Mouse (Mus musculus): ENCODE results near the gene Amh. TPM values are rescaled to one million over a fixed set of nuclear protein-coding genes. Genes with fewer than 3 reads are reported as not detected.
A peak's percentile ranks its signal among the peaks of the same experiment; 100 is the strongest.

Gene Amh
- polyA plus RNA-seq, 1 experiment from 2014 or later, result not detected

DNA sequence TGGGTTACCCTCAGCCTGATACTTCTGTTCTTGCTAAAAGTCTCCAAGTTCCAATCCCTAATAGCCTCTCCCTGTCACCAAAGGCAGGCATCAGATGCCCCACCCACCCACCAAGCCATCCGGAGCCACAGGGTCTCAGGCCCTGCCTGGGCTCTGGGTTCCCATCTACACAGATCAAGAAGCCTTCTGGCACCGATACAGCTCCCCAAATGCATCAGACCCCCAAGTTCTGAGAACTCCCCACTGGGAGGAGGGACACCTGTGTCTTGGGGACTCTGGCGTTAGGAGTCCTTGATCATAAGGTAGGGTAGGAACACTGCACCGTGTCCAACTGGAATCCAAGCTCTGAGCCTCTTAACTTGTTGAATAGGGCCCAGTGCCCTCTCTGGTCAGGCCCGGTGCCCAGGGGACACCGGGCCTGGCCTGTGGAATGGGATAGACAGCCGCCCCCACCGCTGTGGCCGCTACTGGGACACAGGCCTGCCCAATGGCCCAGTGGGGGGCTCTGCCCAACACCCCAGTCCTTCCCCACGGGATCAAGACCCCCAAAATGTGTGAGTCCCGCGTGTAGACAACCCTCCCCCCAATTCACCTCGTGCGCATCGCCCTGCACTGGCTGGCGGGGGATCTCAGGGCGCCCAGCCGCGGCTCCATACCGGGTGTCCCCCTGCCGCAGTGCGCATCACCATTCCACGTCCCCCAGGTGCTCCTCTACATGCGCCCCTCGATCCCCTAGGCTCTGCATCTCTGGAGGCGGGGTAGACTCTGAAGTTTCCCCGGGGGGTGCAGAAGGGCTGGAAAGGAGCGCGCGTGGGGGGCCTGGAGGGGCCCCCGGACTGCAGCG, 38.3 kb downstream of the Amh start:
- no peaks in the 10 kb centered on the region for H3K36me3 ChIP-seq
- no peak for DNase-seq (ENCODE audit: low spot score)
- peak overlapping the region; percentile 62 for H3K4me3 ChIP-seq
- H3K27me3 ChIP-seq (ENCODE audit: low read depth, poor library complexity, severe bottlenecking), result peaks cover 73% of the 10 kb centered on the region
- no peaks in the 10 kb centered on the region for H3K9me3 ChIP-seq (replicated peaks)
- H3K4me1 ChIP-seq, result peaks cover 22% of the 10 kb centered on the region
- peak overlapping the region; percentile 66 for H3K27ac ChIP-seq
- WGBS, result 12% methylated on average over 32 of the region's 32 CpGs

DNA sequence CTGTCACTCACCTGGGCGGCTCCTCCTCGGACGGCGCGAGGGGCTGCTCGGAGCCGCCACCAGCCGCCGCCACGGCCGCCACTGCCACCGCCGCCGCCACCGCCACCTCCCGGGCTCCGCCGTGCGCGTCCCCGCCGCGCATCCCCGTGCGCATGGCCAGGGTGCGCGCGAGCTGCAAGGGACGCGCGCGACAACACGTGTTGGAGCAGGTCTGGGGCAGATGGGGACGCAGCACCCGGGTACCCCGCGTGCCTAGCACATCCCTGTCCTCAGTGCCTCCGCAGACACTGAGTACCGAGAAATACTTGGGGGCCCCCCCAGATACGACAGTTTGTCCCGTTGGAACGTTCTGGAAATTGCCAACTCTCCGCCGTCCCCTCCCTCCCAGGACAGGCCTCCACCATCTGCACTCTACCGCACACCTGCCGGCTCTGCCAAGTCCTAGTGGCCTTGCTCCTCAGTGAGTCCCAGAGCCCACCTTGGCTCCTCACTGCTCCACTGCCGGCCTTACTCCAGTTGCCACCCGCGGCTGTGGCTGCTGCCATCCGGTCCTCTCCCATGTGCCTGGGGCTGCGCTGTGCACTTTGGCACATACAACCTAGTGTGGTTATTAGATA, 39.0 kb downstream of the Amh start, which contains the start of gene Lingo3:
TSS of gene Lingo3 (minus strand) at position 109 of the 617 bp plus-strand sequence.
- 5% methylated on average over 51 of the region's 51 CpGs for WGBS
- Histone ChIP-seq H3K27ac (peak within 1 kb of the TSS; percentile 66), H3K36me3 (no peaks in the 10 kb centered on the region), H3K27me3 (ENCODE audit: low read depth, poor library complexity, severe bottlenecking) (peaks cover 68% of the 10 kb centered on the region), H3K4me1 (peaks cover 27% of the 10 kb centered on the region), H3K4me3 (peak within 1 kb of the TSS; percentile 62), H3K9me3 (replicated peaks) (no peaks in the 10 kb centered on the region)
- DNase-seq (ENCODE audit: low spot score), result peak; percentile 52

DNA sequence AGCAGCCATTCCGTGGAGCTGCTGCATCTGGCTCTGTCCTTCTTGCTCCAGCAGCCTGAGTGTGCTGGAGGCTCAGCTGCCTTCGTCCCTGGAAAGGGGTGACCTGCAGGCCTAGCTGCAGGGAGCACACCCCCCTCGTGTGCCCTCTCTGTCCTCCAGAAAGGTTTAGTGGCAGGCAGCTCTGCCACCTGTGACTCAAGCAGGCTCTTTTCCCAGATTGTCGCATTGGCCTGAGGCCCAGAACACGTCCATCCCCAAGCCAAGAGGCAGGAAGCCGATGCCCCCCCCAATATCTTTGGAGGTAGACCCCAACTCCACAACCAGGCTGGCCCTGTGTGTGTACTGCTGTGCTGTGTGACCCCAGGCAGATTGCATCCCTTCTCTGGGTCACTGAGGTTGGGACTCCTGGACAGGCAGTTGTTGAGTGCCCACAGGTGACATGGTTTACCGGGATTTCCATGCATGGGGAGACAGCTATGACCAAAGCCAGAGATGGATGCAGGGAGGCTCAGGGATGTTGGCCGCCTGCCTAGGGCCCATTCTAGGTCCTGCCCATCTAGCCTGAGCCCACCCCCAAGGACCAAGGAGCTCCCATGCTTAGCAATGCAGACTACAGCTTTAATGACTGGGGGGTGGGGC, 40.1 kb downstream of the Amh start:
- no peak for DNase-seq (ENCODE audit: low spot score)
- Histone ChIP-seq H3K4me3 (0 out of 2 replicates have a peak overlapping the region, but pooled peaks have one; percentile 3), H3K4me1 (peaks cover 27% of the 10 kb centered on the region), H3K27me3 (ENCODE audit: low read depth, poor library complexity, severe bottlenecking) (peaks cover 64% of the 10 kb centered on the region), H3K27ac (no peak overlapping the region), H3K9me3 (replicated peaks) (no peaks in the 10 kb centered on the region), H3K36me3 (peaks cover 3% of the 10 kb centered on the region)
- WGBS, result 65% methylated on average over 8 of the region's 8 CpGs

DNA sequence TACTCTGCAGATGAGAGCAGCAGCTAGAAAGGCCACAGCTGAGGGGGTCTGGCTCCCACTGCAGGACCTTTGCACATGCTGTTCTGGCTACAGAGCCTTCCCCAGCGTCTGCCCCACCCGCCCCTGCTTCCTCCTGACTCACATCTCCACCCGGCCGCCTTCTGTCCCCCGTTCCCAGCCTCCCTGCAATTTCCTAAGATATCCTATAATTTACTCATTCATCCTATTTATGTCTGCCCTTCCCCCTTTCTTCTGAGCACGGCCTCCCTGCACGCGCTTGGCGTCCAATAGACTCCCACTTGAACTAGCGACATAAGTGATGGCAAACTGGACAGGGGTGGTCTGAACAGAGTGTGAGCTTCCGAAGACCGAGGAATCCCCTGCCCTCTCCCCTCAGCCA, 40.7 kb downstream of the Amh start:
- Histone ChIP-seq H3K27me3 (ENCODE audit: low read depth, poor library complexity, severe bottlenecking) (peaks cover 59% of the 10 kb centered on the region), H3K4me1 (peaks cover 27% of the 10 kb centered on the region), H3K4me3 (no peak overlapping the region), H3K36me3 (peaks cover 9% of the 10 kb centered on the region), H3K9me3 (replicated peaks) (no peaks in the 10 kb centered on the region), H3K27ac (no peak overlapping the region)
- 81% methylated on average over 12 of the region's 12 CpGs for WGBS
- DNase-seq (ENCODE audit: low spot score), result no peak

DNA sequence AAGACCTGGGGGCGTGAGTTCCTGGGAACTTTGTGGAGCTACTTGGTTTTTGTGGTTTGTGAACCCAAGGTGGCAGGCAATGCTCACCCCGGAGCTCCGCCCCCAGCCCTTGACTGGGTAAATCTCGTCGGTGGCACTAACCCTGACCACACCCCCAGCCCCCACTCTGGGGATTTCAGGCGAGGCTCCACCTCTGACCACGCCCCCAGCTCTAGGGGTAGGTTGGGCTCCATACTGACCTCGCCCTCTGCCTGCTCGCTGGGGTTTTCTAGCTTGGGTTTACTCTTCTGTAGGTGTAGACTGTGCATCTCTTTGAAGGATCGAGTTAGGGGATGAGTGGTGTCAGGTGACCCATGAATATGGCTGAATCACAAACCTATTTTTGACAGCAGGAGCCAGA, 43.5 kb downstream of the Amh start:
- H3K4me1 ChIP-seq, result peaks cover 24% of the 10 kb centered on the region
- peaks cover 30% of the 10 kb centered on the region for H3K27me3 ChIP-seq (ENCODE audit: low read depth, poor library complexity, severe bottlenecking)
- H3K36me3 ChIP-seq, result peaks cover 36% of the 10 kb centered on the region
- peak; percentile 47 for DNase-seq (ENCODE audit: low spot score)
- H3K4me3 ChIP-seq, result no peak overlapping the region
- H3K27ac ChIP-seq, result no peak overlapping the region
- WGBS, result 8% methylated on average over 10 of the region's 10 CpGs
- no peaks in the 10 kb centered on the region for H3K9me3 ChIP-seq (replicated peaks)

DNA sequence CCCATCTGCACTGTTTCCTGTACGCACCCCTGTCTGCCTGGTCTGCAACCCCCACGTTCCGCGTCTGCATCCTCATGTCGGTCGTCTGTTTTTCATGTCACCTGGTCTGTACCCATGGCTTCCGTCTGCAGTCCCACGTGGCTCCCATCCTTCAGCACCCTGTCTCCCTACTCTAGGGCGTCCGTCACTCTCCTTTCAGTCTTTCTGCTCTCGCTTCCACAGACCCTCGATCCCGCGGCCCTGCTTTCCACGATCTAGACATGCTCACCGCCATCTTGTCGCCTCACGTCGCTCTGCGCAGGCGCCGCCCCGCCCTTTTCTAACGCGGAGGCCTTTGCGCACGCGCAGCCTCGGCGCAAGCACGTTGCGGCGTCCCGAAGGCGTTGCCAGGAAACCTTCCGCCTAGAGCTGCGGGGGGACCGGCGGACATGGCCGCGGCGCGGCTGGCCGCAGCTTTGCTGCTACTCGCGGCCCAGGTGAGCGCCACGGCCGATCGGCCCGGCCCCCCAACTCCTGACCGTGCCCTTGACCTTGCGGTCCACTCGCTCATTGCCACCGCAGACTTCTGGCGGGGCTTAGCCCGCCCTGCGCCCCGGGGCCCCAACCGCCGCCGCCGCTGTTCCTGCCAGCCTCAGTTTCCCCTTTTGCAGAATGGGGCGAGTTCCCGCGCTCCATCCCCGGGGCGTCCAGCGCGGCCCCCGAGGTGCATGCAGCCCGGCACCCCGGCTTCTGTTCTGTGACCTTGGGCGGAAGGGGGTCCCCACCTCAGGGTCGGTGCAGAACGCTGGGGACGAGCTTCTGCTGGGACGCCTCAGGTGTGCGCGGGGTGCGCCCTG, 50.1 kb downstream of the Amh start, which contains the start of the genes Lsm7 and Sppl2b:
TSS of gene Lsm7 (minus strand) at position 297 of the 836 bp plus-strand sequence.
TSS of gene Sppl2b (plus strand) at position 363 of the 836 bp plus-strand sequence.
- no peaks in the 10 kb centered on the region for H3K27me3 ChIP-seq (ENCODE audit: low read depth, poor library complexity, severe bottlenecking)
- WGBS, result under 1% methylated on average over 81 of the region's 81 CpGs
- no peaks in the 10 kb centered on the region for H3K9me3 ChIP-seq (replicated peaks)
- H3K27ac ChIP-seq, result peak within 1 kb of the TSS; percentile 83
- H3K4me3 ChIP-seq, result peak within 1 kb of the TSS; percentile 99
- peaks cover 39% of the 10 kb centered on the region for H3K4me1 ChIP-seq
- peaks cover 34% of the 10 kb centered on the region for H3K36me3 ChIP-seq
- peak; percentile 99 for DNase-seq (ENCODE audit: low spot score)

DNA sequence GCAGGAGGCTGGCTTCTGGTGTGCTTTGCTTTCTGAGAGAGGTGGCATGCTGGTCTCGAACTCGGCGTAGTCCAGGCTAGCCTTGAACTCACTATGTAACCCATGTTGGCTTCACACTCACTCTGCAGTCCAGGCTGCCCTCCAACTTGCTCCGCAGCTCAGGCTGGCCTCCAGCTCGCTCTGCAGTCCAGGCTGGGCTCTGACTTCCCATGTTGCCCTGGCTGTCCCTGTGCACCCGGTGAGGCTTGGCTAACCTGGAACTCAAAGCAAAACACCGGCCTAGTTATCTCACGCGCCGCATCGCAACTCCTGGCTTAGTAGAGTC, 50.7 kb downstream of the Amh start:
- no peaks in the 10 kb centered on the region for H3K9me3 ChIP-seq (replicated peaks)
- H3K4me3 ChIP-seq, result peak overlapping the region; percentile 99
- 26% methylated on average over 11 of the region's 11 CpGs for WGBS
- H3K4me1 ChIP-seq, result peaks cover 39% of the 10 kb centered on the region
- peak; percentile 50 for DNase-seq (ENCODE audit: low spot score)
- H3K27ac ChIP-seq, result peak overlapping the region; percentile 83
- H3K27me3 ChIP-seq (ENCODE audit: low read depth, poor library complexity, severe bottlenecking), result no peaks in the 10 kb centered on the region
- H3K36me3 ChIP-seq, result peaks cover 29% of the 10 kb centered on the region

DNA sequence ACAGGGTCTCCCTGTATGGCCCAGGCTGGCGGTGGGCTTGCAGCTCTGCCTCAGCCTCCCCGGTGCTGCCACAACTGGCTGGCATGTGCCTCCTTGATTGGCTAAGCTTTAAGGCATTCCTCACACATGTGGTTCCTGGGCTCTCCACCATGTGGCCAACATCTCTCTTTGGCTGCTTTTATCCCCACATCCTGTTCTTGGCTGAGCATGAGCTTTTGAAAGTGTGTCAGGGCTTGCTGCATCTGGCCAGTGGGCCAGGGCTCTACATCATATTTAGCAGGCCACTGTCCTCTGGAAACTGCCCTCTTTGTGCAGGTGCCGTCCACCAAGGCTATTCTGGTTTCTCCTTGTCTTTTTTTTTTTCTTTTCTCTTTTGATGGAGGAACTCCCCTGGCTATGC, 51.2 kb downstream of the Amh start:
- Histone ChIP-seq H3K9me3 (replicated peaks) (no peaks in the 10 kb centered on the region), H3K27me3 (ENCODE audit: low read depth, poor library complexity, severe bottlenecking) (no peaks in the 10 kb centered on the region), H3K4me1 (peaks cover 39% of the 10 kb centered on the region), H3K4me3 (peak overlapping the region; percentile 99), H3K27ac (no peak overlapping the region), H3K36me3 (peaks cover 28% of the 10 kb centered on the region)
- no peak for DNase-seq (ENCODE audit: low spot score)
- WGBS, result 64% methylated on average over 3 of the region's 3 CpGs

DNA sequence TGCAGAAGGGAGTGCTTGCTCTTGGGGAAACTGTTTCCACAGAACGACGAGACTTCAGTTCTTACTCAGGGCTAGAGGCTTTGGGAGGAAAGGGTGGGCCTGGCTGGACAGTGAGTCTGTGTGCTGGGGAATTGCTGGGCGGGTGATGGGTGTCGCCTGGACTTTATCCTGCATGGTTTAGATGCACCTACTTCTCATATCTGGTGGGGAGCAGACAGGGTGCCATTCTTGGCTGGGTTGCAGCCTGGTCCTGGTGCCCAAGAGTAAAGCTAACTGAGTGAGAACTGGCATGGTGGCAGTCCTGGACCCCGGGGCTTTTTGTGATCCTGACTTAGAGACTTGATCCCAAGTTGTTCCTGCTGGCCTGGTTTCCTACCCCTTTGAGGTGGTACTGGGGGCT, 51.9 kb downstream of the Amh start:
- Histone ChIP-seq H3K4me1 (peaks cover 39% of the 10 kb centered on the region), H3K9me3 (replicated peaks) (no peaks in the 10 kb centered on the region), H3K36me3 (peaks cover 28% of the 10 kb centered on the region), H3K27me3 (ENCODE audit: low read depth, poor library complexity, severe bottlenecking) (no peaks in the 10 kb centered on the region), H3K4me3 (peak overlapping the region; percentile 2; the same call in 1 of the 2 replicates), H3K27ac (0 out of 2 replicates have a peak overlapping the region, but pooled peaks have one; percentile 1)
- WGBS, result 82% methylated on average over 5 of the region's 5 CpGs
- DNase-seq (ENCODE audit: low spot score), result no peak

MicroRNAs encoded within 50 kb of the gene (microRNA counts, 519-probe panel; counts per million panel counts)
- microRNA mmu-miR-1982, result 684 counts per million, percentile 72 among the panel's probes with 10 or more counts

Small RNAs within 50 kb of the gene (microRNA-seq; reads per million reads assigned to microRNA genes)
- gene Mir1982, result not detected

Other genes starting within 250 kb of the Amh start
- 40.8 and 42.6 TPM in 2 replicates for gene Rexo1, start 243.7 kb upstream of the Amh start, polyA plus RNA-seq (2016; fragmentation: Nextera tagmentation; extraction: Ambion mirVana)
- gene Klf16, start 227.9 kb upstream of the Amh start, polyA plus RNA-seq (2016; fragmentation: Nextera tagmentation; extraction: Ambion mirVana), result 8.7 and 11.3 TPM in 2 replicates
- 104 and 108 TPM in 2 replicates for gene Abhd17a, start 214.9 kb upstream of the Amh start, polyA plus RNA-seq (2016; fragmentation: Nextera tagmentation; extraction: Ambion mirVana)
- 87.8 and 92.2 TPM in 2 replicates for gene Scamp4, start 202.4 kb upstream of the Amh start, polyA plus RNA-seq (2016; fragmentation: Nextera tagmentation; extraction: Ambion mirVana)
- 11.1 and 13.4 TPM in 2 replicates for gene Adat3, start 202.4 kb upstream of the Amh start, polyA plus RNA-seq (2016; fragmentation: Nextera tagmentation; extraction: Ambion mirVana)
- 5.1 and 5.2 TPM in 2 replicates for gene Gm49322, start 199.2 kb upstream of the Amh start, polyA plus RNA-seq (2016; fragmentation: Nextera tagmentation; extraction: Ambion mirVana)
- 237 and 255 TPM in 2 replicates for gene Csnk1g2, start 182.4 kb upstream of the Amh start, polyA plus RNA-seq (2016; fragmentation: Nextera tagmentation; extraction: Ambion mirVana)
- 84.9 and 98.6 TPM in 2 replicates for gene Btbd2, start 148.2 kb upstream of the Amh start, polyA plus RNA-seq (2016; fragmentation: Nextera tagmentation; extraction: Ambion mirVana)
- gene Mknk2, start 127.1 kb upstream of the Amh start, polyA plus RNA-seq (2016; fragmentation: Nextera tagmentation; extraction: Ambion mirVana), result 137 and 153 TPM in 2 replicates
- 48.2 and 54.7 TPM in 2 replicates for gene Mob3a, start 103.3 kb upstream of the Amh start, polyA plus RNA-seq (2016; fragmentation: Nextera tagmentation; extraction: Ambion mirVana)
- gene Izumo4, start 103.1 kb upstream of the Amh start, polyA plus RNA-seq (2016; fragmentation: Nextera tagmentation; extraction: Ambion mirVana), result 8.6 and 10.8 TPM in 2 replicates
- gene Ap3d1, start 63.0 kb upstream of the Amh start, polyA plus RNA-seq (2016; fragmentation: Nextera tagmentation; extraction: Ambion mirVana), result 54.6 and 60.6 TPM in 2 replicates
- 26.4 and 28.3 TPM in 2 replicates for gene Dot1l, start 50.0 kb upstream of the Amh start, polyA plus RNA-seq (2016; fragmentation: Nextera tagmentation; extraction: Ambion mirVana)
- 113 and 121 TPM in 2 replicates for gene Sf3a2, start 7.0 kb upstream of the Amh start, polyA plus RNA-seq (2016; fragmentation: Nextera tagmentation; extraction: Ambion mirVana)
- gene Plekhj1, start 6.6 kb upstream of the Amh start, polyA plus RNA-seq (2016; fragmentation: Nextera tagmentation; extraction: Ambion mirVana), result 168 and 204 TPM in 2 replicates
- gene Jsrp1, start 8.3 kb downstream of the Amh start, polyA plus RNA-seq (2016; fragmentation: Nextera tagmentation; extraction: Ambion mirVana), result 0.74 and 0.80 TPM in 2 replicates
- 2,414 and 2,486 TPM in 2 replicates for gene Oaz1, start 21.4 kb downstream of the Amh start, polyA plus RNA-seq (2016; fragmentation: Nextera tagmentation; extraction: Ambion mirVana)
- 0.44 and 0.60 TPM in 2 replicates for gene Lingo3, start 38.8 kb downstream of the Amh start, polyA plus RNA-seq (2016; fragmentation: Nextera tagmentation; extraction: Ambion mirVana)
- 358 and 440 TPM in 2 replicates for gene Lsm7, start 50.0 kb downstream of the Amh start, polyA plus RNA-seq (2016; fragmentation: Nextera tagmentation; extraction: Ambion mirVana)
- gene Sppl2b, start 50.0 kb downstream of the Amh start, polyA plus RNA-seq (2016; fragmentation: Nextera tagmentation; extraction: Ambion mirVana), result 44.9 and 48.5 TPM in 2 replicates
- gene Tmprss9, start 66.6 kb downstream of the Amh start, polyA plus RNA-seq (2016; fragmentation: Nextera tagmentation; extraction: Ambion mirVana), result 0.04 TPM in 2 replicates
- 342 and 401 TPM in 2 replicates for gene Timm13, start 95.7 kb downstream of the Amh start, polyA plus RNA-seq (2016; fragmentation: Nextera tagmentation; extraction: Ambion mirVana)
- 85.0 and 85.4 TPM in 2 replicates for gene Lmnb2, start 113.0 kb downstream of the Amh start, polyA plus RNA-seq (2016; fragmentation: Nextera tagmentation; extraction: Ambion mirVana)
- 4.5 and 9.8 TPM in 2 replicates for gene Gadd45b, start 124.8 kb downstream of the Amh start, polyA plus RNA-seq (2016; fragmentation: Nextera tagmentation; extraction: Ambion mirVana)
- gene Gng7, start 209.7 kb downstream of the Amh start, polyA plus RNA-seq (2016; fragmentation: Nextera tagmentation; extraction: Ambion mirVana), result 4.3 and 4.5 TPM in 2 replicates
- gene Diras1, start 220.4 kb downstream of the Amh start, polyA plus RNA-seq (2016; fragmentation: Nextera tagmentation; extraction: Ambion mirVana), result 0.11 and 0.18 TPM in 2 replicates
- 10.9 and 14.7 TPM in 2 replicates for gene Slc39a3, start 232.2 kb downstream of the Amh start, polyA plus RNA-seq (2016; fragmentation: Nextera tagmentation; extraction: Ambion mirVana)